Mouse (Mus musculus): ENCODE results near the gene 4930579G24Rik. TPM values are rescaled to one million over a fixed set of nuclear protein-coding genes. Genes with fewer than 3 reads are reported as not detected.

4930579G24Rik gene
- polyA plus RNA-seq, 2 experiments: 15.7 to 26.8 TPM

GRCm38 (mm10) chr3:79676411-79676810 lies 47.5 kb downstream of the 4930579G24Rik start:
- no peak overlapping the region for H3K9ac ChIP-seq (ENCODE audit: low read depth, low read length, severe bottlenecking)
- no peak overlapping the region for H3K27ac ChIP-seq (replicated peaks; ENCODE audit: low read depth, low read length)

More at GRCm38 (mm10) chr3:79676411-79676810, 47.5 kb downstream of the 4930579G24Rik start:
- Histone ChIP-seq H3K4me1 (ENCODE audit: control insufficient read depth, insufficient read depth, low read length) (no peaks in the 10 kb centered on the region), H3K27me3 (ENCODE audit: control insufficient read depth, insufficient read depth, low read length) (no peaks in the 10 kb centered on the region), H3K9me3 (ENCODE audit: control insufficient read depth, low read length) (no peaks in the 10 kb centered on the region), H3K4me2 (replicated peaks; ENCODE audit: low read depth, low read length, severe bottlenecking) (no peak overlapping the region), H3K4me3 (replicated peaks; ENCODE audit: low read length) (no peak overlapping the region), H3K36me3 (ENCODE audit: control insufficient read depth, insufficient read depth, low read length) (no peaks in the 10 kb centered on the region)
- ATAC-seq (ENCODE audit: low FRiP score, low read depth) (no peak), DNase-seq (ENCODE audit: low spot score) (no peak)
- 90% methylated on average over 3 of the region's 3 CpGs for WGBS
- no peak for TF ChIP-seq POLR2A (IDR thresholded peaks at IDR 0.05; ENCODE audit: borderline replicate concordance, extremely low read depth, insufficient read depth, insufficient read length)

Other genes with a start within 250 kb of the 4930579G24Rik start
- 7.5 and 8.8 TPM in 2 replicates for gene Fnip2, start 61.3 kb upstream of the 4930579G24Rik start, polyA plus RNA-seq (2012; rRNA removed)
- 4.1 and 6.2 TPM in 2 replicates for gene Fnip2, start 61.3 kb upstream of the 4930579G24Rik start, polyA plus RNA-seq (2014; fragmentation: Nextera tagmentation; extraction: Ambion mirVana)
- gene Ppid, start 37.7 kb upstream of the 4930579G24Rik start, polyA plus RNA-seq (2012; rRNA removed): 77.7 and 117 TPM in 2 replicates
- 149 and 160 TPM in 2 replicates for gene Ppid, start 37.7 kb upstream of the 4930579G24Rik start, polyA plus RNA-seq (2014; fragmentation: Nextera tagmentation; extraction: Ambion mirVana)
- 32.5 and 37.5 TPM in 2 replicates for gene Etfdh, start 421 bp downstream of the 4930579G24Rik start, polyA plus RNA-seq (2012; rRNA removed)
- 51.7 and 54.1 TPM in 2 replicates for gene Etfdh, start 421 bp downstream of the 4930579G24Rik start, polyA plus RNA-seq (2014; fragmentation: Nextera tagmentation; extraction: Ambion mirVana)
- gene Rxfp1, start 108.8 kb downstream of the 4930579G24Rik start, polyA plus RNA-seq (2012; rRNA removed): 0.51 and 1.0 TPM in 2 replicates
- gene Rxfp1, start 108.8 kb downstream of the 4930579G24Rik start, polyA plus RNA-seq (2014; fragmentation: Nextera tagmentation; extraction: Ambion mirVana): 0.08 and 0.25 TPM in 2 replicates
- gene Tmem144, start 223.7 kb downstream of the 4930579G24Rik start, polyA plus RNA-seq (2012; rRNA removed): 1.2 and 1.4 TPM in 2 replicates
- 3.3 and 3.4 TPM in 2 replicates for gene Tmem144, start 223.7 kb downstream of the 4930579G24Rik start, polyA plus RNA-seq (2014; fragmentation: Nextera tagmentation; extraction: Ambion mirVana)

Measured in limb, embryonic 14.5 days (tissue).